Mouse (Mus musculus) gastrocnemius, adult 18-20 months (tissue): ENCODE results near the gene Tma7. TPM values are rescaled to one million over a fixed set of nuclear protein-coding genes. Genes with fewer than 3 reads are reported as not detected.

Source experiments
- DNase-seq: peaks from one replicate; pipeline ENCODE4 v3.0.0; 2021; ENCODE audit warnings: low spot score
- total RNA-seq, 2 experiments: library from RNA; stranded (reverse); gene quantifications; 2 replicates each; pipeline ENCODE4 v1.2.3; 2021

The Tma7 gene
- total RNA-seq, 2 experiments from 2014 or later, result 325 to 344 TPM

DNA sequence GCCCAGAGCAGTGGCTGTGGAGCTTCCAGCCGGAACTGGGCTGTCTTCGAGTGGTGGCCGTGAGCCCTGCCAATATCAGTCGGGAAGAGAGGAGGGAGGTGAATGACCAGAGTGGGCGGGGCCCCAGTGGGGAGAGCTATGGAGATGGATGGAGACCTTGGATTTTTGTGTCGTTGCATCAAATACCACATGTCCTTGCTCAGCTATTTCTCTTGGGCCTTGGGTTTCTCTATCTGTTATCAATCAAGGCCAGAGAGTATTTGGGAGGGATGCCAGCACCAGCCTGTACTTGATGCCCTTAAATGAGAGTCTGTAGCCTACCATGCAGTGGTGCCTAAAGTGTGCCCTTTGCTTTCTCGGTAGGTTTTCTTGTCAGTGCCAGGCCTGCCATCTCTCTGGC is 20.9 kb upstream of the Tma7 start:
- DNase-seq, result no peak

- no peak for DNase-seq
These were observed 20.2 kb upstream of the Tma7 start for GRCm38 (mm10) chr9:109102541-109102940.

GRCm38 (mm10) chr9:109101933-109102445 is 19.6 kb upstream of the Tma7 start:
- DNase-seq, result no peak

DNA sequence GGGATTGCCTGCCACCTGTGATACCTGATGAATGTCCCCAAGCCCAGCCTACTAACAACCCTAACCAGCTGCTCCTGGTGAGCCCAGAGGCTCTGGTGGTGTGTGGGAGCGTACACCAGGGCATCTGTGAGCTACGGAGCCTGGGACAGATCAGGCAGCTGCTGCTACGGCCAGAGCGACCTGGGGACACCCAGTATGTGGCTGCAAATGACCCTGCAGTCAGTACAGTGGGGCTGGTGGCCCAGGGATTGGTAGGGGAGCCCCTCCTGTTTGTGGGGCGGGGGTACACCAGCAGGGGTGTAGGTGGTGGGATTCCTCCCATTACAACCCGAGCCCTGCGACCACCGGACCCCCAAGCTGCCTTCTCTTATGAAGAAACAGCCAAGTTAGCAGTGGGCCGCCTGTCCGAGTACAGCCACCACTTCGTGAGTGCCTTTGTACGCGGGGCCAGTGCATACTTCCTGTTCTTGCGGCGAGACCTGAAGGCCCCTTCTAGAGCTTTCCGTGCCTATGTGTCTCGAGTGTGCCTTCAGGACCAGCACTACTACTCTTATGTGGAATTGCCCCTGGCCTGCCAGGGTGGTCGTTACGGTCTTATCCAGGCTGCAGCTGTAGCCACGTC is 18.0 kb upstream of the Tma7 start:
- DNase-seq, result no peak

GRCm38 (mm10) chr9:109098969-109099368 is 16.6 kb upstream of the Tma7 start:
- DNase-seq, result no peak

GRCm38 (mm10) chr9:109098366-109098765 is 16.0 kb upstream of the Tma7 start:
- no peak for DNase-seq

DNA sequence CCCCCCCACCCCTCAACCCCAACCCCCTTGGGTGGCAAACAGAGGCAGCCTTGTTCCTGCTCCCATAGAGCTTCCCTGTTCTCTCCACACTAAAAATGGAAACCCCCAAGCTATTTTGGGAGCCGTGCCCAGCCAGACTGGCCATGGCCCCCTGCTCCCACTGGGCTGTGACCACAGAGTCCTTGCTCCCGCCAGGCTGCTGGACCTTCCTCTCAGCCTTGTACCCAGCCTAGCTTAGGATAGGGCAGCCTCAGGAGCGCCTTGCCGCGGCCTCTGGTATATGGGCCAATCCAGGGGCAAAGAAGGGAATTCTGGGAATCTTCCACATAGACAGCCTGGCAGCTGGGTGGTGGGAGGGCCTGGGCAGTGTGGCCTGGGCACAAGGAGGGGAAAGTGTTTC is 15.4 kb upstream of the Tma7 start:
- no peak for DNase-seq

GRCm38 (mm10) chr9:109097291-109097690 is 14.9 kb upstream of the Tma7 start:
- DNase-seq, result no peak

- DNase-seq, result no peak
These were observed 14.5 kb upstream of the Tma7 start for GRCm38 (mm10) chr9:109096856-109097255.

DNA sequence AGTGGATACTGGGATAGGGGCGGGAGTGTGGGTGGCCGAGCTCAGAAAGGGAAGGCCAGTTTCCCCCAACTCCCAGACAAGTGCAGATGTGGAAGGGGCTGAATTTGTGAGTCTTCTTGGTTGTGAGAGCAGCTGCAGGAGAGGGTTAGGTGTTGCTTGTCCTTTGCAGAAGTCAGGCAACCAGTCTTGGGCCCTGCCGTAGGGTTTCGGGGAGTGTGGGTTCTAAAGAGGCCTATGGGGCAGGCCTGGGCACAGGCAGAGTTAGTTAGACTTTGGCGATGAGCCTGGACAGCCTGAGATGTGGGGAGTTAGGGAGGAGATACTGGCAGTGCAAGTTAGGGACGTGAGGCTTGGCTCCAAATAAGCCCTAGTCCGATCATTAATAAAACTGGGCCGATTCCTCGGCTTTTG is 13.9 kb upstream of the Tma7 start:
- no peak for DNase-seq

DNA sequence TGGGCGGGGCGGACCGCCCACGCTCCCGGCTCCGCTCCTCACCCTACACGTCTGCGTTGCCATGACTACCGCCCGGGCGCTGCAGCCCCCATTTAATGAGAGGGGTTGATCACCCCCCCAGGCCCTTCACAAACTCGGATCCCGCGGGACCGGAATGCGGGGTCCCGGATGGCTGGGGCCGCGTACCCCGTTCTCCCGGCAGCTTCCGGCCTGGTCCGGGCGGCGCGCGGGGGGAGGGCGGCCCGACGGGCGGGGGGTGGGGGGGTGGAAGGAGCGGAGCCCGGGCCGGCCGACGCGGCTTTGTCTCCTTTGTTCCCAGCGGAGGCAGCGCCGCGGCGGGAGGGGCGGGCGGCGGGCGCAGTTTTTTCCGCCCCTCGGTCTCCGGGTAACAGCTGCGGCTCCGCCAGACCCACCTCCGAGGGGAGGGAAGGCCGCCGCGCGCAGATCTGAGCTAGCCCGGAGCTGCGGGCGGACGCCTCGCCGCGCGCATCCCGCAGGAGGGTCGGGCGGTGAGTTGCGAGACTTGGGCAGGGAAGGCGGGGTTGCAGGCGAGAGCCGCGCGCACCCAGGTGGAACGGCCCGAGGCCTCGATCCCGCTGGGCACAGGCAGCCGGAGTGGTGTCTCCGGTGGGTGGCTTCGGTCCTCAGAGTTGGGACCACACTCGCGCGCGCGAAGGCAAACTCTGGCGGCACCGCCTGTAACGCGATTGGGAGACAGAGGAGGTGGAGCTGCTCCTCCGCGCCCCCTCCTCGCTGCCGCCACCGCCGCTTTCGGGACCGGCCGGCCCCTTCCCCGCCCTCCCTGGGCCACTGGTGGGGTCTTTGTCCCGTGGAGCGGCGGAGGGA is 13.0 kb upstream of the Tma7 start, which contains the start of gene Plxnb1:
Gene Plxnb1, plus strand, starts transcription at position 253 of the 846 bp plus-strand sequence.
- peak; percentile 17 for DNase-seq

GRCm38 (mm10) chr9:109094553-109095136 is 12.3 kb upstream of the Tma7 start:
- DNase-seq, result no peak

DNA sequence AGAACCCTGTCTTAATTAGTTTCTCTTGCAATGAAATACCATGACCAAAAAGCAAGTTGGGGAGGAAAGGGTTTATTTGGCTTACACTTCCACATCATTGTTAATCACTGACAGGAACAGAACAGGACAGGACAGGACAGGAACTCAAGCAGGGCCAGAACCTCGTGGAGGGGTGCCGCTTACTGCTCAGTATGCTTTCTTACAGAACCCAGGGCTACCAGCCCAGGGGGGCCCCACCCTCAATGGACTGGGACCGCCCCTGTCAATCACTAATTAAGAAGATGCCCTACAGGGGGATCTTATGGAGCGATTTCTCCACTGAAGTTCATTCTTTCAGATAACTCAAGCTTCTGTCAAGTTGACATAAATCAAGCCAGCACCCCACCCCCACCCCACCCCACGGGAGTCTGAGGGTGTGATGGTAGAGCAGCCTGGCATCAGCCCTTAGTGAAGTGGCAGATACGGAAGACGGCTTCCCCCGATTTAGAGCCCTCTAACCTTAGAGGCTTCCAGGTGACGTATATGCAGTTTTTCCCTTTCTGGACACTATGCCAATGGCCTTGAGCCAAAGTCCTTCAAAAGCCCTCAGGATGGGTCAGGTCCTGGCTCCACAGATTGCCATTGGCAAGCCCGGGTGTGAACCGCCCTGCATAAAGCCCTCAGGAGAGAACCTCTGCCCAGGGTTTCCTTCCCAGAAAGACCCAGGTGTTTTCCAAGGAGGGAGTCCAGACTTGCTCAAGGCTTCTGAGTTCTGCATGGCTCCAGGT is 11.6 kb upstream of the Tma7 start:
- no peak for DNase-seq

DNA sequence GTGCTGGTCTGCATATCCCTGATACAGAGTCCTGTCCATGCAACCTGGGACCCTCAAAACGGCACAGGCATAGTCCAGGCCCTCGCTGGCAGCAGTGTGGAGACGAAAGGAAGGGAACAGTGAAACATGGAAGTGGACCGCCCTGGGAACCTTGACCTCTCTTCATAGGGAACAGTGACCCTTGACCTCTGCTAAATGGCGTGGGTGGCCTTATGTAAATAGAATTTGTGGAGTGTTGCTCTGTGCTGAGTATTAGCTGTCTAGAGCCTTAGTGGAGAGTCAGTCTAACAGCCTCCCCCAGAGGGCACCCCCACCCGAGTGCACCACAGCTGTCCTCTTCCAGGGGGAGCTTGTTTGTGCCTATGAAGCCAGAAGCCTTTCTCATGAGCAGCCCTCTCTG is 10.4 kb upstream of the Tma7 start:
- DNase-seq, result no peak

- no peak for DNase-seq
These were observed 9.4 kb upstream of the Tma7 start for GRCm38 (mm10) chr9:109091802-109092201.

DNA sequence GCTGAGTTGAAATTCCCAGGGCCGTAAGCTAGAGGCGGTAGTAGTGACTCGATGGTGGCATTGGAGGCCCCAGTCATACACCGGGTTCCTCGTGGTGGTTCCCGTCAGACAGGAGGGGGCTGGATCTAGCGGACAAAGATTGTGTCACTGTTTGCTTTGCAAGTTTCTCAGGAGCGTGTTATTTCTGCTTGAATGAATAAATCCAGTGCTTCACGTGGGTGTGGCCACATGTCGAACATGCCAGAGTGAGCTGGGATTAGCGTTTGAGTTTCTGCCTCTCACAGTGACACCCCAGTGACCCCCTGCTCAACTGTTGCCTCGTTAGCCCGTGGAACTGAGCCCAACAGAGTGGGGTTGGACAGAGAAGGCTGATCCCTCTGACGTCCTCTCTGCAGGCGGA is 8.1 kb upstream of the Tma7 start:
- DNase-seq, result no peak

- DNase-seq, result peak; percentile 40
These were observed 5.6 kb upstream of the Tma7 start for GRCm38 (mm10) chr9:109087987-109088386.

- DNase-seq, result no peak
These were observed 2.5 kb upstream of the Tma7 start for GRCm38 (mm10) chr9:109084922-109085321.

DNA sequence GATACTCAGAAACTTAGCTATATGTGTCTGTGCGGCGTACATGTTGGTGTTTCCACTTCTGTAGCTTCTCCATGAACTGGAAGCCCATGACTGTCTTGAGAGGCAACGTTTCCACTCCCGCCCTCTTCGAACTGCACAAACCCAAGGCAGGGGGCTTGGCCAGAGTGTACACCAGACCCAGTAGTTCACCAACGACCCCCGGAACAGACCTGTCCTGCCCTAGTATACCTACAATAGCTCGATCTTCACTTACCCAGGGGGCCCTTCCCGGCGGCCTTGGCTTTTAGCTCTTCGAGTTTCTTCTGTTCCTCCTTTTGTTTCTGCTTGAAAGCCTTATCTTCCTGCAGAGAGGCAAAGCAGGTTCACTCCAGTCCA is 651 bp downstream of the Tma7 start:
- DNase-seq, result no peak

DNA sequence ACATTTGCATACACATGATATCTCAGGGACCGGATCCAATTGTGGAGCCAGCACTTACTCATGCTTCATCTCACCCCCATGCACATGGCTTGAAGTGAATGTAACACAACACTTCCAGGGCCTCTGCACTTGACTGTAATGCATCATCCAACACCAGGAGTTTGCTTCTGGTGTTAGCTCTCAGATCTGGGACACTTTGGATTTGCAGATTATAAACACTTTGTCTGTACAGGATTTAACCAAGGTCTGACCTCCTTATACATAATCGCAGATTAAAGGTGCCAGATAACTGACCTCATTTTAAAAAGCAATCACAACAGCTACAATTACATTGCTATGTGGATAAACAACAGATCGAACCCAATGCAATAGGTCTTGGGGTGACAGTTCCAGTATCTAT is 1.9 kb downstream of the Tma7 start:
- DNase-seq, result no peak

GRCm38 (mm10) chr9:109073661-109074573 is 8.5 kb downstream of the Tma7 start, which contains the start of gene Atrip:
Gene Atrip, minus strand, starts transcription at chr9:109074124.
- DNase-seq, result peak; percentile 91
